Mouse (Mus musculus): ENCODE measurements around the gene Ncor2.

Gene Ncor2

GRCm38 (mm10) chr5:125170107-125170842, 8.7 kb downstream of the Ncor2 start:
- DNase-seq (ENCODE audit: low spot score): no peak

- no peak for DNase-seq (ENCODE audit: low spot score)
Observed at GRCm38 (mm10) chr5:125168101-125168500, 10.9 kb downstream of the Ncor2 start.

- no peak for DNase-seq (ENCODE audit: low spot score)
Observed at GRCm38 (mm10) chr5:125167524-125167923, 11.5 kb downstream of the Ncor2 start.

- DNase-seq (ENCODE audit: low spot score): no peak
Observed at GRCm38 (mm10) chr5:125165993-125166392, 13.0 kb downstream of the Ncor2 start.

- DNase-seq (ENCODE audit: low spot score): no peak
Observed at GRCm38 (mm10) chr5:125164465-125165167, 14.4 kb downstream of the Ncor2 start.

GRCm38 (mm10) chr5:125163441-125164050, 15.5 kb downstream of the Ncor2 start:
- DNase-seq (ENCODE audit: low spot score): no peak

GRCm38 (mm10) chr5:125162461-125162860, 16.6 kb downstream of the Ncor2 start:
- no peak for DNase-seq (ENCODE audit: low spot score)

- DNase-seq (ENCODE audit: low spot score): no peak
Observed at GRCm38 (mm10) chr5:125159804-125160405, 19.1 kb downstream of the Ncor2 start.

- peak; percentile 56 for DNase-seq (ENCODE audit: low spot score)
Observed at GRCm38 (mm10) chr5:125159293-125159692, 19.7 kb downstream of the Ncor2 start.

GRCm38 (mm10) chr5:125158232-125158961, 20.6 kb downstream of the Ncor2 start:
- no peak for DNase-seq (ENCODE audit: low spot score)

GRCm38 (mm10) chr5:125157375-125158033, 21.5 kb downstream of the Ncor2 start:
- no peak for DNase-seq (ENCODE audit: low spot score)

- DNase-seq (ENCODE audit: low spot score): no peak
Observed at GRCm38 (mm10) chr5:125156418-125157205, 22.4 kb downstream of the Ncor2 start.

GRCm38 (mm10) chr5:125155451-125155850, 23.6 kb downstream of the Ncor2 start:
- no peak for DNase-seq (ENCODE audit: low spot score)

- DNase-seq (ENCODE audit: low spot score): no peak
Observed at GRCm38 (mm10) chr5:125154989-125155388, 24.0 kb downstream of the Ncor2 start.

- no peak for DNase-seq (ENCODE audit: low spot score)
Observed at GRCm38 (mm10) chr5:125154178-125154577, 24.8 kb downstream of the Ncor2 start.

GRCm38 (mm10) chr5:125153201-125153816, 25.7 kb downstream of the Ncor2 start:
- no peak for DNase-seq (ENCODE audit: low spot score)

GRCm38 (mm10) chr5:125151872-125152534, 27.0 kb downstream of the Ncor2 start:
- no peak for DNase-seq (ENCODE audit: low spot score)

- no peak for DNase-seq (ENCODE audit: low spot score)
Observed at GRCm38 (mm10) chr5:125150951-125151564, 28.0 kb downstream of the Ncor2 start.

- no peak for DNase-seq (ENCODE audit: low spot score)
Observed at GRCm38 (mm10) chr5:125149142-125149541, 29.9 kb downstream of the Ncor2 start.
